Mouse (Mus musculus): ENCODE data around the gene Btnl10. TPM values are rescaled to one million over a fixed set of nuclear protein-coding genes. Genes with fewer than 3 reads are reported as not detected.

Gene Btnl10
- polyA plus RNA-seq, 2 experiments = 9.6 to 18.2 TPM

- TF ChIP-seq EP300 (IDR thresholded peaks at IDR 0.05; ENCODE audit: low read depth) (no peak), CTCF (IDR thresholded peaks at IDR 0.05; ENCODE audit: low read depth) (no peak)
- Histone ChIP-seq H3K36me3 (replicated peaks; ENCODE audit: control insufficient read depth, insufficient read depth, low read depth) (peaks cover 14% of the 10 kb centered on the region), H3K27me3 (ENCODE audit: control insufficient read depth, insufficient read depth, low read length) (peaks cover 22% of the 10 kb centered on the region), H3K27ac (peak overlapping the region; percentile 68), H3K4me2 (ENCODE audit: low read depth) (peak overlapping the region; percentile 77), H3K9ac (replicated peaks) (peak overlapping the region; percentile 73), H3K9me3 (ENCODE audit: control insufficient read depth, low read length) (peaks cover 3% of the 10 kb centered on the region; the same call in 1 of the 2 replicates), H3K4me1 (replicated peaks; ENCODE audit: control insufficient read depth in 2 of 2, insufficient read depth in 2 of 2, low read length in 1 of 2) (peaks cover 12 to 22% of the 10 kb centered on the region in 2 experiments), H3K4me3 (ENCODE audit: insufficient read depth in 1 of 2, low read depth in 2 of 2, low read length in 2 of 2) (peak overlapping the region; percentile 4 to 63; a peak in 3 of 4 replicates)
- WGBS (ENCODE audit: insufficient replicate concordance) = 72% methylated on average over 6 of the region's 6 CpGs
- ATAC-seq (ENCODE audit: insufficient read depth) (no peak), DNase-seq (ENCODE audit: low read depth in 3 of 3, low spot score in 3 of 3) (no peak)
Observed at GRCm38 (mm10) chr11:58958536-58958935, 40.8 kb downstream of the Btnl10 start.

DNA sequence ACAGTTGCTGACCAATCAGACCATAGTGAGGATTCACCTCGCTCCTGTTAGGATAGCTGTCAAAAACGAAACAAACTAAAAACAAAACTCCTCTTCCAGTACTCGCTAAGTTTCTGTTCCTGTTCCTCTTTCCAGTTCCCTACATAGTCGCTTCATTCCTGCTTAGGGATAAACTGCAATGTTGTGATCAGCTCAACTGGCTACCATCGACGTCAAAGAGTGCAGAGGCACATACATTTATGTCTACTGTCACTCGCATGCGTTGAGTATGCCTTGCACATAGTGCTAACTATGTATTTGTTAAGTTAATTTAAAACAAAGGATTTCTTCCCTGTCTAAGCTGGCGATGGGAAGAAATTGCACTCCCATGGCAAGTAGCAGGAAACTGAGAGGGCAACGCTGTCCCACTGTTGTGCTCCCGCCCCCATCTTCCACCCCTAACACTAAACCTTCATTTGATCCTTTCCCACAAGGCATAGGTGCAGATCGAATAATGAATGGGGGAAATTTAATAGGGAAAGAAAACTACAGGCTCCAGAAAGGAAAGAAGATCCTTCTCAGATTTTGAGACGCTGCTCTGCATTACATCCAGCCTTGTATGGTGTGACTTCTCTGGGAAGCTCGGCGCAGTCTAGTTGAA, 41.6 kb downstream of the Btnl10 start:
- Histone ChIP-seq H3K4me1 (replicated peaks; ENCODE audit: control insufficient read depth in 2 of 2, insufficient read depth in 2 of 2, low read length in 1 of 2) (peaks cover 12 to 22% of the 10 kb centered on the region in 2 experiments), H3K4me3 (ENCODE audit: insufficient read depth in 1 of 2, low read depth in 2 of 2, low read length in 2 of 2) (peak overlapping the region; percentile 63 to 76), H3K36me3 (replicated peaks; ENCODE audit: control insufficient read depth, insufficient read depth, low read depth) (peaks cover 14% of the 10 kb centered on the region), H3K9me3 (ENCODE audit: control insufficient read depth, low read length) (peaks cover 3% of the 10 kb centered on the region; the same call in 1 of the 2 replicates), H3K27ac (peak overlapping the region; percentile 68), H3K4me2 (ENCODE audit: low read depth) (peak overlapping the region; percentile 77), H3K9ac (replicated peaks) (peak overlapping the region; percentile 73), H3K27me3 (ENCODE audit: control insufficient read depth, insufficient read depth, low read length) (peaks cover 25% of the 10 kb centered on the region)
- 11% methylated on average over 15 of the region's 15 CpGs for WGBS (ENCODE audit: insufficient replicate concordance)
- TF ChIP-seq EP300 (IDR thresholded peaks at IDR 0.05; ENCODE audit: low read depth) (no peak), CTCF (IDR thresholded peaks at IDR 0.05; ENCODE audit: low read depth) (no peak)
- DNase-seq (ENCODE audit: low read depth in 3 of 3, low spot score in 3 of 3) = peak in 1 of 3 experiments; percentile 45
- ATAC-seq (ENCODE audit: insufficient read depth) = no peak

DNA sequence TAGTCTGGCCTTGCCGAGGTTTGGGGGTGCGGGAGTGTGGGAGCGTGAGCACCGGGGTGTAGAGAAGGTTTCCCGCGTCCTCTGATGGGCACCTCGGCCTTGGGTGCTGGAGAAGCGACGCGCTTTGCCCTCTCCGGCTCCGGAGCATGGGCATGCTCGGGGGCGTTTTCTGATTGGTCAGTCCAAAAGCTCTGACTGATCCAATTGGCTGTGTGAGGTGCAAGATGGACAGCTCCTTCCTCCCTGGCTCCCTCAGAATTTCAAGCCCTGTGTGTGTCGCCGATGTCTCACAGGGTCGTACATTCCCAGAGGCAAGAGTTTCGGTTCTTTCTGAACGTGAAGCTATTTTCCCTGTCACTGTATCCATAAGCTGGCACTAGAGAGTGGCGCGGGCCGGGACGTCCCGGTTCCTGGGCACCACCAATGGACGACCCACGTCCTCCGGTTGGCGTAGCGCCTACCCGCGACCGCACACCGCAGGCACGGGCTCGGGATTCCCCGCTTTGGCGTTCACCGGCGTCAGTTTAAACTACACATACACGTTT, 42.3 kb downstream of the Btnl10 start:
- Histone ChIP-seq H3K36me3 (replicated peaks; ENCODE audit: control insufficient read depth, insufficient read depth, low read depth) (peaks cover 14% of the 10 kb centered on the region), H3K4me3 (ENCODE audit: insufficient read depth in 1 of 2, low read depth in 2 of 2, low read length in 2 of 2) (peak overlapping the region; percentile 63 to 76), H3K27me3 (ENCODE audit: control insufficient read depth, insufficient read depth, low read length) (peaks cover 25% of the 10 kb centered on the region), H3K4me1 (replicated peaks; ENCODE audit: control insufficient read depth in 2 of 2, insufficient read depth in 2 of 2, low read length in 1 of 2) (peaks cover 12 to 22% of the 10 kb centered on the region in 2 experiments), H3K9ac (replicated peaks) (peak overlapping the region; percentile 73), H3K9me3 (ENCODE audit: control insufficient read depth, low read length) (peaks cover 3% of the 10 kb centered on the region; the same call in 1 of the 2 replicates), H3K27ac (peak overlapping the region; percentile 68), H3K4me2 (ENCODE audit: low read depth) (peak overlapping the region; percentile 77)
- DNase-seq (ENCODE audit: low read depth in 3 of 3, low spot score in 3 of 3) = peak; percentile 89 to 91 (median 91)
- peak; percentile 91 for ATAC-seq (ENCODE audit: insufficient read depth)
- TF ChIP-seq EP300 (IDR thresholded peaks at IDR 0.05; ENCODE audit: low read depth) (peak; percentile 32; the same call in 1 of the 2 replicates), CTCF (IDR thresholded peaks at IDR 0.05; ENCODE audit: low read depth) (peak; percentile 76)
- 1% methylated on average over 40 of the region's 40 CpGs for WGBS (ENCODE audit: insufficient replicate concordance)

GRCm38 (mm10) chr11:58961364-58962177, 43.9 kb downstream of the Btnl10 start:
- Histone ChIP-seq H3K27ac (no peak overlapping the region), H3K9ac (replicated peaks) (no peak overlapping the region), H3K4me1 (replicated peaks; ENCODE audit: control insufficient read depth in 2 of 2, insufficient read depth in 2 of 2, low read length in 1 of 2) (peaks cover 8 to 24% of the 10 kb centered on the region in 2 experiments), H3K27me3 (ENCODE audit: control insufficient read depth, insufficient read depth, low read length) (peaks cover 25% of the 10 kb centered on the region), H3K4me2 (ENCODE audit: low read depth) (no peak overlapping the region), H3K9me3 (ENCODE audit: control insufficient read depth, low read length) (peaks cover 3% of the 10 kb centered on the region; the same call in 1 of the 2 replicates), H3K4me3 (ENCODE audit: insufficient read depth in 1 of 2, low read depth in 2 of 2, low read length in 2 of 2) (no peak overlapping the region), H3K36me3 (replicated peaks; ENCODE audit: control insufficient read depth, insufficient read depth, low read depth) (peaks cover 10% of the 10 kb centered on the region)
- WGBS (ENCODE audit: insufficient replicate concordance) = 61% methylated on average over 50 of the region's 50 CpGs
- TF ChIP-seq EP300 (IDR thresholded peaks at IDR 0.05; ENCODE audit: low read depth) (no peak), CTCF (IDR thresholded peaks at IDR 0.05; ENCODE audit: low read depth) (peak; percentile 3; the same call in 1 of the 2 replicates)
- DNase-seq (ENCODE audit: low read depth in 3 of 3, low spot score in 3 of 3) = no peak
- no peak for ATAC-seq (ENCODE audit: insufficient read depth)
